Mouse (Mus musculus) adrenal gland, postnatal 36 days (tissue): ENCODE measurements around the gene Ccdc103. TPM values are rescaled to one million over a fixed set of nuclear protein-coding genes. Genes with fewer than 3 reads are reported as not detected.

Experiments
- DNase-seq, 2 experiments: peaks; one replicate each; pipeline ENCODE4 v3.0.0; 2021; ENCODE audit warnings: mixed read lengths in 1 of 2
- total RNA-seq, 2 experiments: library from RNA; stranded (reverse); gene quantifications; 2 replicates each; pipeline ENCODE4 v1.2.3; 2021

Ccdc103 gene
- total RNA-seq, 2 experiments from 2014 or later = 0.30 to 0.76 TPM

DNA sequence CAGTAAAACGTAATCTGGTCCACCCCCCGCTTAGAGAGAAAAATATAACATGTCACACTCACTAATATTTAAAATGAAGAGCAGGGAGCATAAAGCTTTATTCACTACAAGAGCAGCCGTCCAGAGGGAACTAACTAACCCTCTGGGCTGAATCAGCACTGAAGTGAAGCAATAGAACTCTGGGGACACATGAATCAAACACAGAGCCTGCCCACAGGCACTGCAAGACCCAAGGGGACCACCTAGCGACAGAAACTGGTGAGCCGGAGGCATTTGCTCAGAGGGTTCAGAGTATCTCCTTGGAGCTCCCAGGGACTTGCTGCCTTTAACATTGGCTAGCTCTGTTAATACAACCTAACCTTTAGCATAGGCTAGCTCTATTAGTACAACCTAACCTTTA lies 9.1 kb downstream of the Ccdc103 start:
- no peak for DNase-seq

DNA sequence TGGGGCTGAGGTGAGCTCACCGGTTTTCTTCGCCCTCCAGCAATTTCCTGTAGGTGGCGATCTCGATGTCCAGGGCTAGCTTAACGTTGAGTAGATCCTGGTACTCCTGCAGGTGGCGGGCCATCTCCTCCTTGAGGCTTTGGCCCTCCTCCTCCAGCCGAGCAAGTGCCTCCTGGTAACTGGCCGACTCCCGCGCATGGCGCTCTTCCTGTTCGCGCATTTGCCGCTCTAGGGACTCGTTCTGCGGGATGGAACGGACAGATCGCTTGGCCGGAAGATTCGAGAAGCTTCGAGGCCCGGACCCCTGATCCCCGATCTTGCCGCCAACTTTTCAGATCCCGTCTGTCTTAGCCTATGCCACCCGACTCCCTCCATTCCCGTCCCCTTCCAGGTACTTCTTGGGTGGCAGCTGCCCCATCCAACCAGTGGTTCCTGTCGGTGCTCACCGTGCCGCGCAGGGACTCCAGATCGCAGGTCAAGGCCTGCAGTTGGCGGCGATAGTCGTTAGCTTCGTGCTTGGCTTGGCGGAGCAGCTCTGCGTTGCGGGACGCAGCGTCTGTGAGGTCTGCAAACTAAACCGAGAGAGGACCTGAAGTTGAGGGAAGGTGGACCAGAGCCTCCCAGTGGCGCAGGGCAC lies 12.1 kb downstream of the Ccdc103 start:
- DNase-seq = peak; percentile 69 to 74

DNA sequence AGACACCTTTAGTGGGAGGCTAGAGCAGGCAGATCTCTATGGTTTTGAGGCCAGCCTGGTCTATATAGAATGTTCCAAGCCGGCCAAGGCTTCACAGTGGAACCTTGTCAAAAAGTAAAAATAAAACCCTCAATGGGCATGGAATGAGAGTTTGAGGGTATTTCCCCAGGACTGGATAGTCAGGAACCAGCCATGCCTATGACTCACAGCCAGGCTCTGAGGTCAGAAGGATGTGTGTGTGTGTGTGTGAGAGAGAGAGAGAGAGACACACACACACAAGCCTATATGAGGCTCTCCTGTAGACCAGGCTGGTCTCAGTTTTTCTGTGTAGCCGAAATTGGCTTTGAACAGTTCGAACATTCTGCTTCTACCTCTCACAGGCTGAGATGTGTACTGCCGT lies 13.7 kb downstream of the Ccdc103 start:
- DNase-seq = peak in 1 of 2 experiments; percentile 37

DNA sequence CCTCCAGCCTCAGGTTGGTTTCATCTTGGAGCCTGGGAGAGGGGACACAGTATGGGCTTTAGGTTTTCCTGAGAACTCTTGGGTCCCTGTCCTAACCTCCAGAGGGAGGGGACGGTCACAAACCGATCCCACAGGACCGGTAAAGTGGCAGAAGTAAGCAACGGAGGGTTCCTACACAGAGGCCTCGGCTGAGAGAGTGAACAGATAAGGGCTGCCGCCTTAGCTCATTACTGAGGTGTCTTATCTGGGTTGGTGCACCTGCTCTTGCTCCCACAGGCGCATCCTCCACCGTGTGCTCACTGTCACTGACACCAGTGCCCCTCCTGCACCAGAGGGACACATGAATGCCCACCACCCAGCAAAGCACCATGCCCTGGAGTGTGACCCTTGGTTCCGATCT lies 14.8 kb downstream of the Ccdc103 start:
- DNase-seq = no peak

DNA sequence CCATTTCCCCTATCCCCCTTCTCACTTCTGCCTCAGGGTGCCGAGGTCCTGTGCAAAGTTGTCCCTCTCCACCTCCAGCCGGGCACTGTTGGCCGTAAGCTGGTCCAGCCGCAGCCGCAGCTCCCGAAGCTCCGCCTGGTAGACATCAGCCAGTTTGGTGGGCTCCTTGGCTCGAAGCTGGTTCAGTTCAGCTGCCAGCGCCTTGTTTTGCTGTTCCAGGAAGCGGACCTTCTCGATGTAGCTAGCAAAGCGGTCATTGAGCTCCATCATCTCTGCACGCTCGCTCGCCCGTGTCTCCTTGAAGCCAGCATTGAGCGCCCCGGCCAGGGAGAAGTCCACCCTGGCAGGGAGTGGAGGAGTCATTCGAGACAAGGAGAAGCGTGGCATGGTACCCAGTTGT lies 15.6 kb downstream of the Ccdc103 start:
- no peak for DNase-seq

DNA sequence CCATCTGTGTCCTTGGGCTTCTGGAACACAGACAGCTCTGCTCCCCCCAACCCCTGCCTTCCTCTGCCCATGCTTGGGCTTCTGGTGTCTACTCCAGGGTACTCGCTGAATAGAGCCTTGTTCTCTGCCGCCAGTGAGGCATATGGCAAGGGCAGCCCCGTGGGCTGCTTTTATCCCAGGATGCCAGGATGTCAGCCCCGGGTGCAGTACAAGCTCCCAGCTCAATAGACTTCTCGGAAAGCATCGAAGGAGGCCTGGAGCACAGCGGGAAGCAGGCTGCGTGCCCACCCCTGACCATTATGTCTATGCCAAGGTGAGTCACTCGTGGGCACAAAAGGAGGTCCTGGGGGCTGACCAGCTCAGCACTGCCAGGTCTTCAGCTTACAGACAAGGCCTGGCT lies 17.4 kb downstream of the Ccdc103 start:
- no peak for DNase-seq

DNA sequence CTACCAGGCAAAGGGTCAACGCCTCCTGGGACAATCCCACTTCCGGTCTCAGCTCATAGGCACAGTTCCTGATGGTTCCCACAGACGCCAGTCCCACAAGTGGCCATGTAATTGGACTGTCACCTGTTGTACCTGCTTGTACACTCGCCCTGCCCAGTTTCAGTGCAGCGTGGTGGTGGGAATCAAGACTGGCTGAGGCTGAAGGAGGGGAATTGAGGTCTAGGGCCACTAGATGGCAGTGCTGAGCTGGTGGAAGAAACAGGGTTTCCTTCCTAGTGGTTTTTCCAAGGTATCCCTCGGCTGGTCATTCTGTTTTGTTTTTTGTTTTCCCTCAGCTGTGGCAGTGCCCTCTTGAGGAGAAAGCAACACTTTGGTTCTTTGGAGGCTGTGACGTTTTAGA lies 19.8 kb downstream of the Ccdc103 start, which contains the start of gene Gfap:
Gene Gfap, minus strand, starts transcription at position 150 of the 400 bp plus-strand sequence.
- DNase-seq = peak; percentile 83 to 88

DNA sequence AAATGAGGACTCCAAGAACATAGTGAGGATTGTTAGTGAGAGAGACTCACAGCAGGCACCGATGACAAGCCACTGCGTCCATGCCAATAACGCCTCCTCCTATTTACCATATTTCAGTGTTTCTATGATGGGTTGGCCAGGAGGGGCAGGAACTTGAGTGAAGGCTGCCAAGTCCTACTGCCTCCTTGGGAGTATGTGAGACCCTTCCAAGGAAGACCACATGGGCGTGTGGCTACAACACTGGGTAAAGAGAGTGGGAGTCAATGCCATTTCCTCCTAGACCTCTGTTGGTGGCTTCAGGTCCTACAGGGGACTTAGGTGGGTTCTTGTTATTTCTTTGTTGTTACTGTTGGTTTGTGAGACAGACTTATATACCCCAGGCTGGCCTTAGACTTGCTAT lies 20.2 kb downstream of the Ccdc103 start:
- no peak for DNase-seq

DNA sequence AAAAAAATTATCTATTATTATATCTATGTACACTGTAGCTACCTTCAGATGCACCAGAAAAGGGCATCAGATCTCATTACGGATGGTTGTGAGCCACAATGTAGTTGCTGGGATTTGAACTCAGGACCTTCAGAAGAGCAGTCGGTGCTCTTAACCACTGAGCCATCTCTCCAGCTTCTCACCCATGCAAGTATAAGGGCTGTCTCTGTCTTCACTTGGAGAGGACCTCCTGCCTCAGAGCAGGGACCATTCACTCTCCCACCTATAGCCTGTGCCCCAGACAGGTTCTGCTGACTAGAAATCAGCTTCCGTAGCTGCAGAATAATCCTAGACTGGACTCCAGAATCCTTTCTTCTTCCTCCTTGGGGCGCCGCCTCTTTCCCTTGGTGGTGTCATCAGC lies 21.1 kb downstream of the Ccdc103 start:
- DNase-seq = no peak

DNA sequence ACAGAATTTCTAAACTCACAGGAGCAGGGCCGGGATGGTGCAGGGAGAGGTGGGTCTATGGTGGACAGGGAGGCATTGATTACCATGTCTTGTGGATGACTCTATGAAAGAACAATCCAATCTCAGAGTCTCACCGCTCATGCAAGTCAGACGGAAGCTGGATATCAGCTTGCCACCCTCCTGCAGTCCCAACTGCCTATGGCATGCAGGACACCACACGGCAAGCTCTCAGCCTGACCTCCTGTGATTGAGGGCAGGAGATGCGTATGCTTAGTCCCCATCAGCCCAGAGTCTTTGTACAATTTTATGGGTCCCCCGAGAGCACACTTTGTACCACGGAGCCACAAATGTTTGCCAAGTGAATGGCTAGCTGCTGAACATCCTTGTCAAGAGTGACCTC lies 22.6 kb downstream of the Ccdc103 start:
- DNase-seq = no peak

DNA sequence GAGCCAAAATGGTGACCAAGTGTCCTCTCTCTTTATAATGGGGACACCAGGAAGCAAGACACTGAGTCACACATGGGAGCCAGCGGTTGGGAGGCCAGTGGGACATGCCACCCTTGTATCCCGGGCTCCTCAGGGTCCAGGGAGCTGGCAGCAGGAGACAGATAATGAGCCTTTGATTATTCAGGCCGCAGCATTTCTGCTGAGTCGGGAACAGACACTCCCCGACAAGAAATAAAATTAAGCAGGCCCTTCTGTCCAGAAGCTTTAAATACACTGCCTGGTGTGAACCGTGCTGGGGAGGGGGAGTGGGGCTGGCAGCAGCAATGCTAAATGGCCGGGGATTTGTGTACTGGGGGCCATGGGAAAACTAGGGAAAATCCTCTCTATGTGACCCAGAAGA lies 30.4 kb downstream of the Ccdc103 start:
- no peak for DNase-seq

DNA sequence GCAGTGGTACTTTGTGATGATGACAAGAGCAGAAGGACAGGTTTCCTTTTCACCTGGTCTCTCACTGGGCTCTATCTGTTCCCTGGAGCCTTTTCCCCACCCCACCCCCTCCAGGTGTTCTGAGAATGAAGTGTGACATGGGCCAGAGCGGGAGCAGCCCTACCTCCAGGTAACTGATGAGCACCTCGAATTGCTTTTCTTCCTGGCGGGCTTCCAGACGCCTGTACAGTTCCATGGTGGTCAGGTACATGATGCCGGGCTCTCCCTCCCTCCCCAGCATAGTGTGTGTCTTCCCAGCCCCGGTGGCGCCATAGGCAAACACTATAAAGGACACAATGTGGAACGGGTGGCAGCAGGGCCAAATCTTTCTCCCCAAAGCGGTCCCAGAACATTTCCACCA lies 34.4 kb downstream of the Ccdc103 start:
- no peak for DNase-seq

DNA sequence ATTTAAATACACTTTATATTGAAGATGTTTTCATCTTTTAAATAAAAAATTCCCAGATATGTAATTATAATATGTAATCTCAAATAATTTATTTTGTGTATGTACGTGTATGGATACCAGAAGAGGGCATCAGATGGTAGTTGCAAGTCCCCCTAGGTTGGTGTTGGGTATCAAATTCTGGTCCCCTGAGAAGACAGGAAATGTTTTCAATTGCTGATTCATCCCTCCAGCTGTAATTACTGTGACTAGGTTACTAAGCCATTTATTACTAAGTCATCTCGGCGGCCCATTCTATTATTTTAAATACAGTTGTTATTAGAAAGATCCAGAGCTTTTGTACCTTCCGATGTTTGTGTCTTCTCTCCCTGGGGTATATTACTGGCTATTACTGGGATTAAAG lies 37.1 kb downstream of the Ccdc103 start:
- DNase-seq = no peak

DNA sequence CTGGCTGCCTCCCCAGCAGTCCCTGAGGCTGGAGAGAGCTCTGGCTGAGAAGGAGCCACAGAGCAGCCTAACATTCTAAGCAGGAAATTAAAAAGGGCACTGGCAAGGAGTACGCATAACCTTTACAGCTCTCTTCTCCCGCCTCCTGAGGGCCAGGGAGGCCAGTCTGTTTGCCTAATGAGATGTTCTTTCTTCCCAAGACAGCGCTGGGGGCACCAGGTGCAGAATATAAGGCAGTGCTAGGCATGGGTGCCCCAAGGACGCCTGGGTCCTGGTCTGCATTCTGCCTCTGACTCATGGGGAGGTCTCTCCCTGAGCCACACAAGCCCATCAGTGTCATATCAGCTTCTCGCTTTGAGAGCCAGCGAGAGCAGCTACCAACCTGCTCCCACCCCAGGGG lies 40.5 kb downstream of the Ccdc103 start:
- peak in 1 of 2 experiments; percentile 35 for DNase-seq

DNA sequence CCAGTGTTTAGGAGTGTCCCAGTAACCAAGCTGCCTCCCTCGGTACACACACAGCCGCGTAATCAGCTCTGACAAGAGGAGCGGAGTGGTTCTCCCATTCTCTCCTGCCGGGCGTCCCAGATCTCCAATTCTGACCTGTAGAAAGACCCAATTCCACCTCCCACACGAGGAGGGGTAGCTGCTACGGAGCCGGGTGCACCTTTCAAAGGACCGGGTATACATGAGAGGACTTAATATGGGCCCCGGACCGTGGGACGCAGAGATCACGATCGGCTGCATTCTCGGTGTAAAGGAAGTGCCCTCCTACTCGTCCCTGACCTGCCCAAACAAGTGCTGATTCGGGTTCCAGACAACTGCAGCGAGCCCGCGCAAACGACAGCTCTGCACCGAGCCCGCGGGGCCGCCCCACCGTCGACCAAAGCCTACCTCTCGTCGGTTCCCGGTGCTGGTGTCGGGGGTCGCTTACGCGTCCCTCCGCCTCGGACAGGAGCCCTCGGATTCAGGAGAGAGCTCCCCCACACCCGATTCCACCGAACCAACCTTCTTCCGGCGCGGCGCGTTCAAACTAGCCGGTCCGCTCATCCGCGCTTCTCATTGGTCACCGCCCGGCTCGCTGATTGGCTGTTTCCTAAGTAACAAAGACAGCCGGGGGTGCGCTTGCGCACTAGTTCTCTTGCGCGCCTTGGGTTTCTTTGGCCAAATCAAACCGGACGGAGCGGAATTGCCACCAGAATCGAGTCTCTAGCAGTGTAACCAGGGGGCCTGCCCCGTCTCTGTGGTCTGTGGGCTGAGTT lies 43.8 kb downstream of the Ccdc103 start, which contains the start of gene Kif18b:
Gene Kif18b, minus strand, starts transcription at position 568 of the 794 bp plus-strand sequence.
- peak; percentile 95 for DNase-seq

DNA sequence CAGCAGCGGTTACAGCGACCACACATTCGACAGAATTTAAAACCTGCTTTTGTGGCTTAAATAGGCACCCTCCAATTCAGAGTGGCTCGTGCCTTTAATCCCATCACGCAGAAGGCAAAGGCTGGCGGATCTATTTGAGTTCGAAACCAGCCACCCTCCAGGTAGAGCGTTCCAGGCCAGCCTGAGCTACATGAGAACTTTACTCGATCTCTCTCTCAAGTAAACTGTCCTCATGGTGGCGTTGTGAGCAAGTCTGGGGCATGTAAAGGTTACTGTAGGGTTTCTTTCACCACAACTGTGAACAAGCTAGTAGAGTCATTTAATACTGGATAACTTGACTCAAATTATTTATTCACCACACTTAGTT lies 44.3 kb downstream of the Ccdc103 start:
- peak in 1 of 2 experiments; percentile 10 for DNase-seq

DNA sequence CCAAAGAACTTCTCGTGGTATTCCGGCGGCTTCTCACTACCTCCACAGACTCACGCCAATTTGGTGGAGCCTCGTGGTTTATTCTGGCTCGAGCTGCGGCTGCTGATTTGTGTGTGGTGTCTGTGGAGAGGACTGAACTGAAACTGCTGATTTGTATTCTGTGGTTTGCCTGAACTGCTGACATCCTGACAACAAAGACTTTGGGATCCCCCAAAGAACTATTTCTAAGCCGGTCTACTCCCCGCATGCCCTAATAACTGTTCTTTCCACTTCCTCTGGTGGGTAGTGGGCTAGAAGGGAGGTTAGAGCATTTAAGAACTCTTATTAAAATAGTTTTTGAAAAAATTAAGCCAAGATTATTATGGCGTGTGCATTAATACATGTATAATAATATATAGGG lies 49.7 kb downstream of the Ccdc103 start:
- no peak for DNase-seq

Other genes with a start within 250 kb of the Ccdc103 start
- gene Meioc, start 217.5 kb upstream of the Ccdc103 start, total RNA-seq = not detected
- gene Ccdc43, start 183.4 kb upstream of the Ccdc103 start, total RNA-seq = 10 to 100 TPM; 29.2 to 29.5 TPM
- gene Adam11, start 119.8 kb upstream of the Ccdc103 start, total RNA-seq = 1 to 10 TPM; 2.7 to 3.4 TPM
- gene Gjc1, start 61.5 kb upstream of the Ccdc103 start, total RNA-seq = 10 to 100 TPM; 13.6 to 21.6 TPM
- gene Higd1b, start 45.4 kb upstream of the Ccdc103 start, total RNA-seq = 1 to 10 TPM; 1.7 to 2.6 TPM
- gene Eftud2, start 219 bp upstream of the Ccdc103 start, total RNA-seq = 10 to 100 TPM; 79.9 to 87.2 TPM
- gene Fam187a, start 4.0 kb downstream of the Ccdc103 start, total RNA-seq = not detected
- gene Gfap, start 19.7 kb downstream of the Ccdc103 start, total RNA-seq = under 1 TPM; 0.10 to 0.66 TPM
- gene Kif18b, start 43.9 kb downstream of the Ccdc103 start, total RNA-seq = 1 to 10 TPM; 1.8 to 2.1 TPM
- gene C1ql1, start 65.5 kb downstream of the Ccdc103 start, total RNA-seq = 10 to 100 TPM; 32.8 to 40.4 TPM
- gene Nmt1, start 147.0 kb downstream of the Ccdc103 start, total RNA-seq = 100 to 1,000 TPM; 100 to 114 TPM
- 10 to 100 TPM; 65.4 to 66.8 TPM for gene Dcakd, start 147.1 kb downstream of the Ccdc103 start, total RNA-seq
- gene Plcd3, start 220.5 kb downstream of the Ccdc103 start, total RNA-seq = 10 to 100 TPM; 10.1 to 11.1 TPM
- 100 to 1,000 TPM; 118 to 127 TPM for gene Acbd4, start 220.5 kb downstream of the Ccdc103 start, total RNA-seq
- gene Hexim1, start 235.0 kb downstream of the Ccdc103 start, total RNA-seq = 10 to 100 TPM; 68.8 to 72.2 TPM